In genomic region chr17:27032869-27033268, GRCm38 (mm10) we compare ENCODE assay signal across 8 mouse cellular contexts. TPM values are rescaled to one million over a fixed set of nuclear protein-coding genes. Genes with fewer than 3 reads are reported as not detected.
DNase-seq lines count a peak whose midpoint lies in the region; ATAC-seq and TF ChIP-seq lines count a peak whose summit lies in the region.

No protein-coding gene starts in this region.

- H3K27ac ChIP-seq in CH12.LX (ENCODE audit: insufficient read depth, low read depth): no peak overlapping the region
- no peak overlapping the region for H3K27ac ChIP-seq in bone marrow, adult 2 months (ENCODE audit: control insufficient read depth, insufficient read depth, low read depth, low read length, poor library complexity)
- H3K27ac ChIP-seq in embryonic facial prominence, embryonic 15.5 days (replicated peaks): no peak overlapping the region
- no peak overlapping the region for H3K27ac ChIP-seq in heart, embryonic 14.5 days (replicated peaks in 1 of 2; ENCODE audit: control insufficient read depth in 1 of 2, insufficient read depth in 1 of 2, low read depth in 2 of 2, low read length in 2 of 2)
- H3K27ac ChIP-seq in kidney, postnatal 0 days: no peak overlapping the region
- H3K27ac ChIP-seq in liver, postnatal 0 days (ENCODE audit: low read depth): no peak overlapping the region

- TF ChIP-seq POLR2A in CH12.LX (IDR thresholded peaks at IDR 0.05; ENCODE audit: low read depth, low read length): no peak
- TF ChIP-seq POLR2A in bone marrow, adult 2 months (IDR thresholded peaks at IDR 0.05; ENCODE audit: borderline replicate concordance, control insufficient read depth, low read depth, low read length): no peak

- H3K9me3 ChIP-seq in CH12.LX (replicated peaks; ENCODE audit: low read length): peaks cover 6% of the 10 kb centered on the region
- no peaks in the 10 kb centered on the region for H3K9me3 ChIP-seq in embryonic facial prominence, embryonic 15.5 days (replicated peaks)
- H3K9me3 ChIP-seq in heart, embryonic 14.5 days (ENCODE audit: control insufficient read depth, low read length): no peaks in the 10 kb centered on the region
- no peaks in the 10 kb centered on the region for H3K9me3 ChIP-seq in kidney, postnatal 0 days (replicated peaks; ENCODE audit: low read length)
- no peaks in the 10 kb centered on the region for H3K9me3 ChIP-seq in liver, postnatal 0 days (ENCODE audit: low read length)

- peak; percentile 88 to 96 for TF ChIP-seq CTCF in CH12.LX (conservative IDR thresholded peaks at IDR 0.05 in 1 of 2, IDR thresholded peaks at IDR 0.05 in 1 of 2; ENCODE audit: low read depth in 2 of 2, low read length in 2 of 2)
- TF ChIP-seq CTCF in bone marrow, adult 2 months (IDR thresholded peaks at IDR 0.05; ENCODE audit: control insufficient read depth, insufficient read depth, low read length): peak; percentile 93
- peak; percentile 96 for TF ChIP-seq CTCF in kidney, postnatal 0 days (IDR thresholded peaks at IDR 0.05; ENCODE audit: low read depth)
- TF ChIP-seq CTCF in liver, postnatal 0 days (IDR thresholded peaks at IDR 0.05; ENCODE audit: low read depth): peak; percentile 96

- H3K9ac ChIP-seq in CH12.LX (ENCODE audit: insufficient read depth, low read depth): no peak overlapping the region
- H3K9ac ChIP-seq in embryonic facial prominence, embryonic 15.5 days: no peak overlapping the region
- peak overlapping the region; percentile 49; the same call in 1 of the 2 replicates for H3K9ac ChIP-seq in heart, embryonic 14.5 days (ENCODE audit: low read length)
- H3K9ac ChIP-seq in kidney, postnatal 0 days (ENCODE audit: low read depth, low read length): no peak overlapping the region
- H3K9ac ChIP-seq in liver, postnatal 0 days (replicated peaks): no peak overlapping the region

- H3K4me2 ChIP-seq in CH12.LX (ENCODE audit: insufficient read depth, low read depth, poor library complexity, severe bottlenecking): peak overlapping the region; percentile 30; the same call in 1 of the 2 replicates
- H3K4me2 ChIP-seq in embryonic facial prominence, embryonic 15.5 days (replicated peaks): peak overlapping the region; percentile 29; the same call in 1 of the 2 replicates
- peak overlapping the region; percentile 54 for H3K4me2 ChIP-seq in heart, embryonic 14.5 days (ENCODE audit: low read length)
- no peak overlapping the region for H3K4me2 ChIP-seq in kidney, postnatal 0 days (ENCODE audit: low read length)
- H3K4me2 ChIP-seq in liver, postnatal 0 days (ENCODE audit: low read depth, low read length): peak overlapping the region; percentile 24; the same call in 1 of the 2 replicates

- dilution Hi-C loops in CH12.LX (cut with MboI; ENCODE audit: extremely low pct_ligation_motif_present, extremely low pct_unique_long_range_greater_than_20kb, low sequenced_read_pairs): no loop called here

- no peaks in the 10 kb centered on the region for H3K27me3 ChIP-seq in CH12.LX (replicated peaks)
- H3K27me3 ChIP-seq in embryonic facial prominence, embryonic 15.5 days: no peaks in the 10 kb centered on the region
- no peaks in the 10 kb centered on the region for H3K27me3 ChIP-seq in heart, embryonic 14.5 days (ENCODE audit: control insufficient read depth, insufficient read depth, low read length)
- no peaks in the 10 kb centered on the region for H3K27me3 ChIP-seq in kidney, postnatal 0 days (ENCODE audit: insufficient read depth, low read length)
- H3K27me3 ChIP-seq in liver, postnatal 0 days (ENCODE audit: insufficient read depth, low read length): no peaks in the 10 kb centered on the region

- H3K79me2 ChIP-seq in CH12.LX (replicated peaks; ENCODE audit: control insufficient read depth, extremely low read depth, insufficient read depth, poor library complexity, severe bottlenecking): 0 out of 2 replicates have a peak, but pooled peaks cover 2% of the 10 kb centered on the region

- peak; percentile 67 for DNase-seq in CH12.LX (ENCODE audit: extremely low read depth)
- peak; percentile 89 for DNase-seq in kidney, postnatal 0 days (ENCODE audit: low spot score)
- peak; percentile 86 for DNase-seq in liver, postnatal 0 days
- DNase-seq in thymus, postnatal 0 days (ENCODE audit: low spot score): peak; percentile 70

- peaks cover 2 to 22% of the 10 kb centered on the region in 2 experiments; a peak in 3 of 4 replicates for H3K4me1 ChIP-seq in CH12.LX (ENCODE audit: control insufficient read depth in 1 of 2, insufficient read depth in 2 of 2)
- no peaks in the 10 kb centered on the region for H3K4me1 ChIP-seq in bone marrow, adult 2 months (ENCODE audit: control insufficient read depth, insufficient read depth, low read length)
- H3K4me1 ChIP-seq in embryonic facial prominence, embryonic 15.5 days: peaks cover 35% of the 10 kb centered on the region
- peaks cover 9 to 10% of the 10 kb centered on the region in 2 experiments; a peak in 3 of 4 replicates for H3K4me1 ChIP-seq in heart, embryonic 14.5 days (ENCODE audit: control insufficient read depth in 2 of 2, insufficient read depth in 2 of 2, low read length in 2 of 2)
- peaks cover 2% of the 10 kb centered on the region; the same call in 1 of the 2 replicates for H3K4me1 ChIP-seq in kidney, postnatal 0 days (replicated peaks; ENCODE audit: insufficient read depth, low read length)
- H3K4me1 ChIP-seq in liver, postnatal 0 days (ENCODE audit: insufficient read depth): peaks cover 2% of the 10 kb centered on the region; the same call in 1 of the 2 replicates

- in situ Hi-C loops in CH12.LX (cut with MboI; ENCODE audit: low pct_ligation_motif_present, low pct_unique_long_range_greater_than_20kb, low sequenced_read_pairs): loop anchor here (10.0 to 25.0 kb wide), 2 partner anchors 52 to 479 kb away; partner anchors contain the start of gene Grm4

- peak; percentile 36; the same call in 1 of the 2 replicates for ATAC-seq in embryonic facial prominence, embryonic 15.5 days (ENCODE audit: insufficient number of reproducible peaks, low FRiP score, low TSS enrichment, low read depth)
- 0 out of 2 replicates have a peak, but pooled peaks have one; percentile 27 for ATAC-seq in heart, embryonic 14.5 days (ENCODE audit: insufficient number of reproducible peaks, insufficient read depth, low FRiP score, low read depth)
- ATAC-seq in kidney, postnatal 0 days (replicated peaks; ENCODE audit: low FRiP score, low read depth): peak; percentile 34
- peak; percentile 24; the same call in 1 of the 2 replicates for ATAC-seq in liver, postnatal 0 days
- ATAC-seq in neutrophil, adult 5-6 weeks (ENCODE audit: extremely low read depth, insufficient number of reproducible peaks, low FRiP score, poor library complexity, severe bottlenecking): peak; percentile 47

- peak; percentile 91 for TF ChIP-seq RAD21 in CH12.LX (IDR thresholded peaks at IDR 0.05; ENCODE audit: low read depth, low read length)

- 1% methylated on average over 14 of the region's 14 CpGs for WGBS in bone marrow, adult 2 months
- 3% methylated on average over 14 of the region's 14 CpGs for WGBS in embryonic facial prominence, embryonic 15.5 days
- 1% methylated on average over 14 of the region's 14 CpGs for WGBS in heart, embryonic 14.5 days
- 1% methylated on average over 14 of the region's 14 CpGs for WGBS in kidney, postnatal 0 days
- under 1% methylated on average over 14 of the region's 14 CpGs for WGBS in liver, postnatal 0 days (ENCODE audit: insufficient replicate concordance)

- no peak for TF ChIP-seq EP300 in CH12.LX (IDR thresholded peaks at IDR 0.05; ENCODE audit: low read length)
- no peak for TF ChIP-seq EP300 in liver, postnatal 0 days (IDR thresholded peaks at IDR 0.05; ENCODE audit: low read depth)

- H3K4me3 ChIP-seq in CH12.LX (replicated peaks in 1 of 3; ENCODE audit: low read depth in 2 of 3, low read length in 2 of 3, poor library complexity in 1 of 3): no peak overlapping the region
- H3K4me3 ChIP-seq in bone marrow, adult 2 months (replicated peaks; ENCODE audit: control insufficient read depth, low read depth, low read length): no peak overlapping the region
- H3K4me3 ChIP-seq in embryonic facial prominence, embryonic 15.5 days (replicated peaks): no peak overlapping the region
- peak overlapping the region in 1 of 2 experiments; percentile 19; a peak in 2 of 4 replicates for H3K4me3 ChIP-seq in heart, embryonic 14.5 days (ENCODE audit: control insufficient read depth in 1 of 2, insufficient read depth in 1 of 2, low read depth in 1 of 2, low read length in 2 of 2)
- H3K4me3 ChIP-seq in kidney, postnatal 0 days (replicated peaks; ENCODE audit: low read depth, low read length): no peak overlapping the region
- no peak overlapping the region for H3K4me3 ChIP-seq in liver, postnatal 0 days (ENCODE audit: low read depth, low read length)

- peaks cover 0 to 51% of the 10 kb centered on the region in 2 experiments for H3K36me3 ChIP-seq in CH12.LX (replicated peaks in 1 of 2; ENCODE audit: control insufficient read depth in 1 of 2, insufficient read depth in 1 of 2, low read length in 1 of 2)
- no peaks in the 10 kb centered on the region for H3K36me3 ChIP-seq in embryonic facial prominence, embryonic 15.5 days
- no peaks in the 10 kb centered on the region for H3K36me3 ChIP-seq in heart, embryonic 14.5 days (ENCODE audit: control insufficient read depth, insufficient read depth, low read length)
- no peaks in the 10 kb centered on the region for H3K36me3 ChIP-seq in kidney, postnatal 0 days (ENCODE audit: insufficient read depth, low read length)
- no peaks in the 10 kb centered on the region for H3K36me3 ChIP-seq in liver, postnatal 0 days (replicated peaks; ENCODE audit: insufficient read depth, low read length)

RNA-seq across cellular contexts. Expression of gene Bak1, which starts 4.1 kb away (rescaled TPM):
- 57.3 and 69.8 TPM in 2 replicates for total RNA-seq in CH12.LX (2012; rRNA removed)
- 61.8 and 62.9 TPM in 2 replicates for total RNA-seq in CH12.LX (2014; rRNA removed)
- polyA plus RNA-seq in CH12.LX (2012; ENCODE audit: insufficient read length, low read depth): 123 and 140 TPM in 2 replicates
- polyA plus RNA-seq in bone marrow, adult 2 months (2011; ENCODE audit: insufficient read depth, insufficient read length, low replicate concordance, missing spikeins): 34.2 and 56.8 TPM in 2 replicates
- 5.6 and 7.3 TPM in 2 replicates for polyA plus RNA-seq in embryonic facial prominence, embryonic 15.5 days (2015; fragmentation: Nextera tagmentation; extraction: Ambion mirVana)
- 8.2 and 10.5 TPM in 2 replicates for polyA plus RNA-seq in heart, embryonic 14.5 days (2014; fragmentation: Nextera tagmentation; extraction: Ambion mirVana)
- 6.3 and 6.7 TPM in 2 replicates for polyA plus RNA-seq in kidney, postnatal 0 days (2015; fragmentation: Nextera tagmentation; extraction: Ambion mirVana)
- 2.7 and 2.9 TPM in 2 replicates for polyA plus RNA-seq in liver, postnatal 0 days (2015; fragmentation: Nextera tagmentation; extraction: Ambion mirVana)
- 27.1 and 32.5 TPM in 2 replicates for total RNA-seq in neutrophil, adult 5-6 weeks (2017)
- polyA plus RNA-seq in thymus, postnatal 0 days (2015; fragmentation: Nextera tagmentation; extraction: Ambion mirVana): 5.8 and 6.9 TPM in 2 replicates

RNA-seq across cellular contexts. Expression of gene Itpr3, which starts 24.2 kb away (rescaled TPM):
- total RNA-seq in CH12.LX (2012; rRNA removed): 8.3 and 11.3 TPM in 2 replicates
- total RNA-seq in CH12.LX (2014; rRNA removed): 2.5 TPM in 2 replicates
- polyA plus RNA-seq in CH12.LX (2012; ENCODE audit: insufficient read length, low read depth): 8.5 and 9.5 TPM in 2 replicates
- polyA plus RNA-seq in bone marrow, adult 2 months (2011; ENCODE audit: insufficient read depth, insufficient read length, low replicate concordance, missing spikeins): 10.8 and 12.5 TPM in 2 replicates
- polyA plus RNA-seq in embryonic facial prominence, embryonic 15.5 days (2015; fragmentation: Nextera tagmentation; extraction: Ambion mirVana): 5.3 TPM in 2 replicates
- 1.7 TPM in 2 replicates for polyA plus RNA-seq in heart, embryonic 14.5 days (2014; fragmentation: Nextera tagmentation; extraction: Ambion mirVana)
- 4.1 and 4.2 TPM in 2 replicates for polyA plus RNA-seq in kidney, postnatal 0 days (2015; fragmentation: Nextera tagmentation; extraction: Ambion mirVana)
- 0.36 and 0.45 TPM in 2 replicates for polyA plus RNA-seq in liver, postnatal 0 days (2015; fragmentation: Nextera tagmentation; extraction: Ambion mirVana)
- 71.1 and 73.7 TPM in 2 replicates for total RNA-seq in neutrophil, adult 5-6 weeks (2017)
- polyA plus RNA-seq in thymus, postnatal 0 days (2015; fragmentation: Nextera tagmentation; extraction: Ambion mirVana): 4.5 and 4.9 TPM in 2 replicates

RNA-seq across cellular contexts. Expression of gene Zbtb9, which starts 59.9 kb away (rescaled TPM):
- total RNA-seq in CH12.LX (2012; rRNA removed): 8.1 and 9.0 TPM in 2 replicates
- total RNA-seq in CH12.LX (2014; rRNA removed): 11.0 and 14.3 TPM in 2 replicates
- polyA plus RNA-seq in CH12.LX (2012; ENCODE audit: insufficient read length, low read depth): 1.1 and 2.0 TPM in 2 replicates
- polyA plus RNA-seq in bone marrow, adult 2 months (2011; ENCODE audit: insufficient read depth, insufficient read length, low replicate concordance, missing spikeins): 6.7 and 10.2 TPM in 2 replicates
- polyA plus RNA-seq in embryonic facial prominence, embryonic 15.5 days (2015; fragmentation: Nextera tagmentation; extraction: Ambion mirVana): 13.8 and 15.6 TPM in 2 replicates
- polyA plus RNA-seq in heart, embryonic 14.5 days (2014; fragmentation: Nextera tagmentation; extraction: Ambion mirVana): 6.8 TPM in 2 replicates
- 11.1 and 12.1 TPM in 2 replicates for polyA plus RNA-seq in kidney, postnatal 0 days (2015; fragmentation: Nextera tagmentation; extraction: Ambion mirVana)
- 3.3 and 4.4 TPM in 2 replicates for polyA plus RNA-seq in liver, postnatal 0 days (2015; fragmentation: Nextera tagmentation; extraction: Ambion mirVana)
- total RNA-seq in neutrophil, adult 5-6 weeks (2017): 20.9 and 32.8 TPM in 2 replicates
- 21.1 and 24.0 TPM in 2 replicates for polyA plus RNA-seq in thymus, postnatal 0 days (2015; fragmentation: Nextera tagmentation; extraction: Ambion mirVana)
